Comparison of ENCODE assay signal across 11 mouse cellular contexts in the genomic region with DNA sequence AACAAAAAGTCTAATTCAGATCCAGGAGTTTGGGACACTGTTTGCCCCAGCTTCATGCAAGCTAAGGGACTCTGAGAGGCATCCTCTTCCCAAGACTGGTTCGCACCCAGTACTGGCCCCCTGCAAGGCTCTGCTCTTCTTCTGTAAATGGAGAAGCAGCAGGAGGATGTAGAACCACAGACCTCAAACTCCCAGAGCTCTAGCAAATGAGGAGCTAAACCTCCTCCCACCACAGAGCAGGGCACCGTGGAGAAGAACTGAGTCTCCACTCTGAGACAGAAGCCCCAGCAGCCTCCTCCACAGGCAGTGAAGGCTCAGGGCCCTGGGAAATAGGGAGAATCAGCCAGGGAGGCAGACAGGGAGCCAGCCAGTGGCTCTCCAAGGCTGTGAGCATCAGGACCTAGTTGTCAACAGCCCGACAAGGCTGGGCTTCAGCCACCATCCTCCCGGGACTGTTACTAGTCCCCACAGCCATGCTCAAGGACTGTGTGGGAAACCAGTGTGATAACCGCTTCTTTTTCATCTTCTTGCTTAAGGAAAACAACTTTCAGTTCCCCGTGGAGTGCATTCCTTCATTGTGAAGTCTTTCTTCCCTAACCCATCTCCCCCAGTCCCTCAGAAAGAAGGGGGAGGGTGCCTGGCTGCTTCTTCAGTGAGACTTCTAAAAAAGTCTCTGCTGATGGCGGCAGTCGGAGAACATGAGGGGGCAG. TPM values are rescaled to one million over a fixed set of nuclear protein-coding genes. Genes with fewer than 3 reads are reported as not detected.
DNase-seq lines count a peak whose midpoint lies in the region; ATAC-seq and TF ChIP-seq lines count a peak whose summit lies in the region.
"Had no signal": no experiment of that assay in that cellular context is flagged by ENCODE, and none has a peak within 500 bp of the region (broad histone marks: within the 10 kb centered on the region; RNA-seq: fewer than 3 reads in every experiment).

No protein-coding gene starts in this region.

- peak overlapping the region; percentile 21 for H3K4me2 ChIP-seq in heart, embryonic 12.5 days
- H3K4me2 ChIP-seq in limb, embryonic 11.5 days (ENCODE audit: low read depth, severe bottlenecking), result no peak overlapping the region
- H3K4me2 ChIP-seq in hindbrain, postnatal 0 days (ENCODE audit: low read depth, low read length), result no peak overlapping the region
- H3K4me2 ChIP-seq: liver, embryonic 11.5 days had no signal

- peak overlapping the region; percentile 33; the same call in 1 of the 2 replicates for H3K9ac ChIP-seq in heart, embryonic 12.5 days
- peak overlapping the region; percentile 17; the same call in 1 of the 2 replicates for H3K9ac ChIP-seq in limb, embryonic 11.5 days (ENCODE audit: low read length)
- no peak overlapping the region for H3K9ac ChIP-seq in hindbrain, postnatal 0 days (replicated peaks; ENCODE audit: low read length)

- no peaks in the 10 kb centered on the region for H3K36me3 ChIP-seq in embryonic facial prominence, embryonic 10.5 days (replicated peaks)
- H3K36me3 ChIP-seq in heart, embryonic 12.5 days, result no peaks in the 10 kb centered on the region
- H3K36me3 ChIP-seq in limb, embryonic 11.5 days (ENCODE audit: control insufficient read depth, insufficient read depth, low read length), result no peaks in the 10 kb centered on the region
- H3K36me3 ChIP-seq in hindbrain, postnatal 0 days (ENCODE audit: insufficient read depth, low read length), result no peaks in the 10 kb centered on the region

- TF ChIP-seq CTCF in hindbrain, postnatal 0 days (IDR thresholded peaks at IDR 0.05; ENCODE audit: low read depth), result no peak

- ATAC-seq in heart, embryonic 12.5 days (ENCODE audit: insufficient number of reproducible peaks, low FRiP score), result no peak
- ATAC-seq in limb, embryonic 11.5 days (ENCODE audit: insufficient number of reproducible peaks, low FRiP score, low TSS enrichment, low read depth), result no peak
- no peak for ATAC-seq in hindbrain, postnatal 0 days

- no peak overlapping the region for H3K4me3 ChIP-seq in embryonic facial prominence, embryonic 10.5 days
- H3K4me3 ChIP-seq in heart, embryonic 12.5 days, result no peak overlapping the region
- H3K4me3 ChIP-seq in limb, embryonic 11.5 days (ENCODE audit: low read depth, low read length), result no peak overlapping the region
- H3K4me3 ChIP-seq in hindbrain, postnatal 0 days (ENCODE audit: low read length), result no peak overlapping the region

- H3K27me3 ChIP-seq in embryonic facial prominence, embryonic 10.5 days (replicated peaks; ENCODE audit: low read depth, poor library complexity, severe bottlenecking), result peaks cover 67% of the 10 kb centered on the region
- H3K27me3 ChIP-seq in heart, embryonic 12.5 days (replicated peaks), result peaks cover 7% of the 10 kb centered on the region; the same call in 1 of the 2 replicates
- H3K27me3 ChIP-seq in limb, embryonic 11.5 days (ENCODE audit: control insufficient read depth, insufficient read depth, low read length), result no peaks in the 10 kb centered on the region
- H3K27me3 ChIP-seq in hindbrain, postnatal 0 days (ENCODE audit: insufficient read depth, low read length), result 0 out of 2 replicates have a peak, but pooled peaks cover 15% of the 10 kb centered on the region

- DNase-seq in kidney, postnatal 10 days, result peak; percentile 47
- DNase-seq in kidney, adult 18-20 months, result no peak
- DNase-seq in embryonic facial prominence, embryonic 10.5 days (ENCODE audit: low spot score), result no peak
- DNase-seq in limb, embryonic 11.5 days (ENCODE audit: low spot score), result no peak
- DNase-seq in Muller cell, postnatal 12 days (ENCODE audit: inconsistent ontology term), result no peak
- no peak for DNase-seq in hindbrain, postnatal 0 days (ENCODE audit: low spot score)
- DNase-seq in liver, result no peak
- DNase-seq: retina, postnatal 1 day had no signal

- no peaks in the 10 kb centered on the region for H3K9me3 ChIP-seq in embryonic facial prominence, embryonic 10.5 days
- no peaks in the 10 kb centered on the region for H3K9me3 ChIP-seq in heart, embryonic 12.5 days (replicated peaks)
- H3K9me3 ChIP-seq in limb, embryonic 11.5 days (ENCODE audit: control insufficient read depth, low read length), result no peaks in the 10 kb centered on the region
- no peaks in the 10 kb centered on the region for H3K9me3 ChIP-seq in hindbrain, postnatal 0 days (ENCODE audit: low read length)

- 29% methylated on average over 8 of the region's 8 CpGs for WGBS in embryonic facial prominence, embryonic 10.5 days
- WGBS in heart, embryonic 12.5 days, result 17% methylated on average over 8 of the region's 8 CpGs
- WGBS in limb, embryonic 11.5 days, result 24% methylated on average over 8 of the region's 8 CpGs
- 18% methylated on average over 8 of the region's 8 CpGs for WGBS in hindbrain, postnatal 0 days

- peak overlapping the region; percentile 51; the same call in 1 of the 2 replicates for H3K27ac ChIP-seq in embryonic facial prominence, embryonic 10.5 days (replicated peaks)
- peak overlapping the region; percentile 69 for H3K27ac ChIP-seq in heart, embryonic 12.5 days (ENCODE audit: poor library complexity, severe bottlenecking)
- H3K27ac ChIP-seq in limb, embryonic 11.5 days (replicated peaks; ENCODE audit: low read depth, low read length), result no peak overlapping the region
- H3K27ac ChIP-seq in hindbrain, postnatal 0 days, result no peak overlapping the region

- peaks cover 52% of the 10 kb centered on the region for H3K4me1 ChIP-seq in embryonic facial prominence, embryonic 10.5 days
- H3K4me1 ChIP-seq in heart, embryonic 12.5 days (replicated peaks), result peaks cover 82% of the 10 kb centered on the region
- peaks cover 17% of the 10 kb centered on the region for H3K4me1 ChIP-seq in limb, embryonic 11.5 days (ENCODE audit: control insufficient read depth, insufficient read depth, low read length)
- H3K4me1 ChIP-seq in hindbrain, postnatal 0 days (ENCODE audit: insufficient read depth, low read length), result 0 out of 2 replicates have a peak, but pooled peaks cover 5% of the 10 kb centered on the region

RNA-seq across cellular contexts. Expression of a gene that starts 5.9 kb away (rescaled TPM):
- polyA plus RNA-seq in embryonic facial prominence, embryonic 10.5 days (2016; fragmentation: Nextera tagmentation; extraction: Ambion mirVana), result 17.7 and 21.4 TPM in 2 replicates
- 14.1 and 14.9 TPM in 2 replicates for polyA plus RNA-seq in heart, embryonic 12.5 days (2016; fragmentation: Nextera tagmentation; extraction: Ambion mirVana)
- 22.3 and 22.9 TPM in 2 replicates for polyA plus RNA-seq in limb, embryonic 11.5 days (2014; fragmentation: Nextera tagmentation; extraction: Ambion mirVana)
- 6.5 and 8.1 TPM in 2 replicates for total RNA-seq in hindbrain, postnatal 0 days (2014; rRNA removed)
- 3.8 and 5.2 TPM in 2 replicates for polyA plus RNA-seq in hindbrain, postnatal 0 days (2015; fragmentation: Nextera tagmentation; extraction: Ambion mirVana)
- total RNA-seq: hematopoietic stem cell, adult 5-6 weeks had no signal

Comparison
In these comparisons a context has a peak if more than half of its experiments do, and no peak if none do; other contexts are left out.
1. H3K27ac ChIP-seq: peak in embryonic facial prominence, embryonic 10.5 days (single experiment) and heart, embryonic 12.5 days (single experiment); none in limb, embryonic 11.5 days (single experiment) and hindbrain, postnatal 0 days (single experiment).